Mouse (Mus musculus) liver, adult 10 weeks (tissue): ENCODE data around the gene Psmc1. TPM values are rescaled to one million over a fixed set of nuclear protein-coding genes. Genes with fewer than 3 reads are reported as not detected.

Experiments used
- polyA plus RNA-seq: library from polyadenylated mRNA; stranded (reverse); fragments of 350-450 nt; fragmentation: Illumina TruSeq; extraction: RNeasy Lipid Tissue Mini Kit (QIAGEN cat#74804); gene quantifications from one replicate; pipeline ENCODE4 v1.2.3, GENCODE M21; 2014; ENCODE audit warnings: low read depth, low replicate concordance

Gene Psmc1
- polyA plus RNA-seq: 203 TPM

GRCm38 (mm10) chr12:100109986-100110696 lies at the start of gene Psmc1:
Psmc1 (plus strand) TSS chr12:100110154.

GRCm38 (mm10) chr12:100159261-100159975 lies 49.5 kb downstream of the Psmc1 start, which contains the start of gene Nrde2:
Nrde2 (minus strand) TSS chr12:100159653.

Other genes starting within 250 kb of the Psmc1 start
- gene Efcab11, start 225.7 kb upstream of the Psmc1 start, polyA plus RNA-seq: 0.26 TPM
- gene Tdp1, start 225.6 kb upstream of the Psmc1 start, polyA plus RNA-seq: 1.2 TPM
- 0.24 TPM for gene Kcnk13, start 145.7 kb upstream of the Psmc1 start, polyA plus RNA-seq
- 1.0 TPM for gene Nrde2, start 49.5 kb downstream of the Psmc1 start, polyA plus RNA-seq
- 177 TPM for gene Calm1, start 89.3 kb downstream of the Psmc1 start, polyA plus RNA-seq